Mouse (Mus musculus) heart, postnatal 0 days (tissue): ENCODE data around the gene Afm.

ENCODE experiments used
- CTCF ChIP-seq: IDR thresholded peaks from 2 replicates; pipeline ENCODE4 v1.5.1; 2016; ENCODE audit warnings: antibody characterized with exemption, control low read depth, low read depth
- EP300 ChIP-seq: IDR thresholded peaks from 2 replicates; pipeline ENCODE4 v1.6.1; 2016; ENCODE audit warnings: antibody characterized with exemption, low read depth

DNA sequence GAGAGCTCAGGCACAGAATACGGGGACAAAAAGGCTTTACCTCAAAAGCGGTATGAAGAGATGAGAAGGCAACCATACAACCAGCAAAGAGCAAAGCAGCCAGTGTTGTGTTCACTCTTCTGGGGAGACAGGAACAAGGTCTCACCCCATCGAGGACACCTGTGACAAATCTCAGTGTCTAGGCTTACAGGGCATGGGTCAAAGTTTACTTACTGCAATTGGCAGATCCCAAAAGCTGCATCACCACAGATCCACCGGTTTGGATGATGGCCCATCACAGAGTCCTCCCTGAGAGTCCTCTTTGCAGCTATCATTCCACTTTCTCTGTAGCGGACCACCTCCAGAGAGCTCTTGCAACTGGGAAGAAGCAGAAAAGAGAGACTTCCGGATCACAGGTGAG is 3.2 kb upstream of the Afm start:
- no peak for TF ChIP-seq CTCF
- no peak for TF ChIP-seq EP300
